Mouse (Mus musculus) mesoderm, embryonic 11.5 days (tissue): Measurements from ENCODE around the gene Dchs2.

Experiments used
- DNase-seq: peaks from one replicate; pipeline ENCODE4 v3.0.0-alpha.2; 2012; ENCODE audit warnings: low read depth, low spot score

The Dchs2 gene

GRCm38 (mm10) chr3:83251899-83252298, 124.2 kb downstream of the Dchs2 start:
- no peak for DNase-seq

- no peak for DNase-seq
These were observed 131.7 kb downstream of the Dchs2 start for GRCm38 (mm10) chr3:83259421-83259820.

DNA sequence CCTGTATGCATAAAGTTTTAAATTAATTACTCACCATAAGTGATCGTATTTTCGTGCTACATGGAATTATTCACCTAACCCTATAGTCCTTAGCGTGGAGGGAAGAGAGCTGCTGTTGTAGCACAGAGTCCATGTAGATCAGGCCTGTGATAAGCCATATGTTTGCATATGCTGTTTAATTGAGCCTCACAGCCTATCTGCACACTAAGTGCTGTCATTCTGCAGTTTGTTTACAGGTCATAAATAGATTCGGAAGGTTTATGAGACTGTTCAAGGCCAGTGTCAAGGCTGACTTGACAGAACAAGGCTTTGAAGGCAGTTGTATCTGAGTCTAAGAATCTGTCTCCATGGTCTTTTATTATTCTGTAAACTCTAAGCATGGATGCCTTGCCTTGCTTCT, 138.3 kb downstream of the Dchs2 start:
- no peak for DNase-seq

GRCm38 (mm10) chr3:83270228-83270627, 142.5 kb downstream of the Dchs2 start:
- no peak for DNase-seq

DNA sequence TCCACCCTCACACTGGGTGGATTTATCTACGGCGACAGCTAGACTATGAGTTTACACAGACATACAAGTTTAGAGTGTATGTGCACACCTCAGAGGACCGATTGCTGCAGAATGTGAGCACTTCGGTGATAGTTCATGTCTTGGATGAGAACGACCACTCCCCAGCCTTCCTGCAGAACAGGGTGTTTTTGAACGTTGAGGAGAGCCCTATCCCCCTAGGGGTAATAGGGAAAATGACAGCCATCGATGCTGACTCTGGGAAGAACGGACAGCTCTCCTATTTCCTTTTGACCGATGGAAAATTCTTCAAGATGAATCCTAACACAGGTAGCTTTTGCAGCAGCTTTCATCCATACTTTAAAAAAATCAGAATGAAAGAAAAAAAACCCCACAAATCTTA, 143.2 kb downstream of the Dchs2 start:
- DNase-seq: no peak

DNA sequence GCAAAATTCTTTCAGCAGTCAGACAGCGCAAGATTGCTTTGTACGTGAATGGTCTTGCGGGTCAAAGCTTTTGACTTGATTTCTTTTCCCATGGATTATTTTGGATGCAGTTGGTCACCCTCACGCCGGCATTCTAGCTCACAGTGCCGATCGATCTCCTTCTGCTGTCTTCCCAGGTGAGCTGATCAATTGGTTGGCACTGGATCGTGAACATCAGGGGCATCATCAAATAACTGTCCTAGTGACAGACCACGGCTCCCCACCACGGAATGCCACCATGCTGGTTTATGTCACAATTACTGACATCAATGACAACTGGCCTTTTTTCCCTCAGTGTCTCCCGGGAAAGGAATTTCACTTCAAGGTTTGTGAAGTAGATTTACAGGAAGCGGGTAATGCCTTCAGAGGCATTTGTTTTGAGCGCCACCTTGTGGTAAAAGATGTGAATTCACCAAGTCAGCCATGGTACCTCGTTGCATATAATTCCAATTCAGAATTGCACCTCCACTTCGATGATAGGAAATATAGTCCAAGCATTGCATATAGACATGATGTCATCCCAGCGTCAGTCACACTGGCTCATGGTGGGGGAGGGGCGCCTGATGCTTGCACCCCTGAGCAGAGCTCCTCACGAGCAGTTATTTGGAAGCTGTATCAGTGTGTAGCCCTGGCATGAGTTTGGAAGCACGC, 146.0 kb downstream of the Dchs2 start:
- DNase-seq: peak; percentile 85

- DNase-seq: no peak
These were observed 148.0 kb downstream of the Dchs2 start for GRCm38 (mm10) chr3:83275703-83276102.

DNA sequence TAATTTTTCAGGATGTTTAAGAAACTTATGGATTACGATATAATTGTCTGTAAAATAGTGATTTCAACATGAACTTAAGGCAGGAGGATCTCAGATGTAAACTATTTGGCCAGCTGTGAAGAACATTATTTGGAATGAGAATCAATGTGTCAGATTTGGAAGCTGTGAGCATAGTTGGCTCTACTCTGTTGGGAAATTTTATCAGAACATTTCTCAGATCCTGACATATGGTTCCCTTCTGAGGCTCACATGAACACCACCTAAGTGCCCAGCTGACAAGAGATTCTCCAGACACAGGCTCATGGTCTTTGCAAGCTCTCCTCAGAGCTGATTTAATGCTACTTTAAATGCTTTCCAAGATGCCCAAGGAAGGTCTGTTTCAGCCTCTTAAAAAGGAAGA, 156.1 kb downstream of the Dchs2 start:
- DNase-seq: no peak

DNA sequence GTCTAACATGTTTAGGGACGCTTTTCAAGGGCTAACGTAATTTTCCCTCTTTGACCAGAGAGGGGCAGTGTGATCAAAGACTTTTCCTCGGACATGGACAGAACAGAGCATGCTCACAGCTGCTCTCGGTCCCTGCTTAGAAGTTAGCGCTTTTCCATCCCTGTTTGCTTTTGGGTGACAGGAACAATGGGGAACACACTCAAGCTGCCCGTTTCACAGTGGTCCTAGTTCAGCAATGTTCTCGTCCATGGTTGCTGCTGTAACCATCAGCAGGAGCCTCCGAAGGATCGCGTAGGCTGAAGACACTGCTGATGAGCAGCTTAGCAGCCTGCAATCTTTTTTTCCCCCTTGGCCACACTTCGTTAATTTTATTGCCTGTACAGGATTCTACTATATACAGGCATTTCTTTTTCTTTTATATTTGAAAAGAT, 159.2 kb downstream of the Dchs2 start:
- DNase-seq: peak; percentile 83

GRCm38 (mm10) chr3:83288118-83288840, 160.5 kb downstream of the Dchs2 start:
- peak; percentile 61 for DNase-seq

GRCm38 (mm10) chr3:83290482-83290881, 162.7 kb downstream of the Dchs2 start:
- DNase-seq: no peak

DNA sequence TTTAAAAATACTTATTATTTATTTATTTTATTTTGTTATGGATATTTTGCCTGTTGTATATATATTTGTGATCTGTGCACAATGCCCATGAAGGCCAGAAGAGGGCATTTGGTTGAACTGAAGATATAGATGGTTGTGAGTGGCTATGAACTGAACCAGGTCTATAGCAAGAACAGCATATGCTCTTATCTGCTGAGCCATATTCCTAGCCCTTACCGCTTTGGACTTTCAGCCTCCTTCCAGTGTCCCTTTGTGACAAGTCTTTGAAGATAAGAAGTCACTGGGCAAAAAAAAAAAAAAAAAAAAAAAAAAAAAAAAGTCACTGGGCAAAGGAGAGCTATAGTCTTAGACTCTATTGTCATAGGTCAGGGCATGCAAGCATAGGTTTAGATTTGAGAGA, 163.2 kb downstream of the Dchs2 start:
- no peak for DNase-seq

GRCm38 (mm10) chr3:83299783-83300382, 172.1 kb downstream of the Dchs2 start:
- DNase-seq: no peak

- no peak for DNase-seq
These were observed 176.1 kb downstream of the Dchs2 start for GRCm38 (mm10) chr3:83303876-83304275.

DNA sequence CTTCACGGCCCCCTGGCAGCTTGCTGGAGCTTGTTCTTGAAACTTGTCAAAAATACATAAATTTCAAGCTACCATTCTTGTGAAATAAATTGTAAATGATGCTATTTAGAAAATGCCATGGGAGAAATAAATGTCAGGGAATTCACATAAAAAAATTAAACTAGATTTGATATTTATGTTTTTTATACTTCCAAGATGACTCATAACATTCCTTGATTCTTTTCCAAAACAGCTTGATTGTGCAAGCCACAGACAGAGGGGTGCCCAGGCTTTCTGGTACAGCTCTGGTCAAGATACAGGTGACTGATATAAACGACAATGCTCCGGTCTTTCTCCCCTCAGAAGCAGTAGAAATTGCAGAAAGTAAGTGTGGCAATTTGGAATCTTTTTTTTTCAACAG, 218.2 kb downstream of the Dchs2 start:
- DNase-seq: no peak

DNA sequence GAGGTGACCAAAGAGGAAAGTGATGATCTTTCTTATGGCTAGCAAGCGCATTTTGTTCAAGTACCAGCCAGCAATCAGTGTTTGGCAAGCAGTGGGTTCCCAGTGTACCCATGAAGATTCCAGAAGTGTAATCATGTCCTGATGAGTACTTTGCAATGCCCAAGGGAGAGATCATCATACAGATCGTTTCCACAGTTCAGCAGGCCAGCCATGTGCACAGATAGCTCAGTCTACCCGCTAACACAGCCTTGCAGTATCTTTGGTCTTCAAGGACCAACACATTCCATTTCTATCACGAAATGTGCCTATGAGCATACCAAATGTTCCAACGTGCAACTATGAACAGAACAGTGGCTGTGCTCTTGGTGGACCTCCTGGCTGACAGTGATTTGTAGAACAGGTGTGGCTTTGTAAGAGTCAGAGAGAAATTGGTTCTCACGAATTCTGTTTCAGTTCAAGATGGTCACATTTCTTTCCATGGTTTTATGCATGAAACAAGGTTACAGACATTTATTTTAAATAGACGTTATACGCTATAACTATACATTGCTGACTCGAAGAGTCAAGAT, 240.8 kb downstream of the Dchs2 start:
- no peak for DNase-seq

- no peak for DNase-seq
These were observed 242.1 kb downstream of the Dchs2 start for GRCm38 (mm10) chr3:83369871-83370270.

GRCm38 (mm10) chr3:83374333-83374732, 246.6 kb downstream of the Dchs2 start:
- DNase-seq: no peak

GRCm38 (mm10) chr3:83376834-83377233, 249.1 kb downstream of the Dchs2 start:
- DNase-seq: no peak
